Mouse (Mus musculus) spleen, postnatal 36 days (tissue): ENCODE measurements around the gene Lhx4.

Experiments used
- DNase-seq, 2 experiments: peaks; one replicate each; pipeline ENCODE4 v3.0.0; 2022; ENCODE audit warnings: low spot score in 2 of 2, mixed read lengths in 1 of 2

Gene Lhx4

DNA sequence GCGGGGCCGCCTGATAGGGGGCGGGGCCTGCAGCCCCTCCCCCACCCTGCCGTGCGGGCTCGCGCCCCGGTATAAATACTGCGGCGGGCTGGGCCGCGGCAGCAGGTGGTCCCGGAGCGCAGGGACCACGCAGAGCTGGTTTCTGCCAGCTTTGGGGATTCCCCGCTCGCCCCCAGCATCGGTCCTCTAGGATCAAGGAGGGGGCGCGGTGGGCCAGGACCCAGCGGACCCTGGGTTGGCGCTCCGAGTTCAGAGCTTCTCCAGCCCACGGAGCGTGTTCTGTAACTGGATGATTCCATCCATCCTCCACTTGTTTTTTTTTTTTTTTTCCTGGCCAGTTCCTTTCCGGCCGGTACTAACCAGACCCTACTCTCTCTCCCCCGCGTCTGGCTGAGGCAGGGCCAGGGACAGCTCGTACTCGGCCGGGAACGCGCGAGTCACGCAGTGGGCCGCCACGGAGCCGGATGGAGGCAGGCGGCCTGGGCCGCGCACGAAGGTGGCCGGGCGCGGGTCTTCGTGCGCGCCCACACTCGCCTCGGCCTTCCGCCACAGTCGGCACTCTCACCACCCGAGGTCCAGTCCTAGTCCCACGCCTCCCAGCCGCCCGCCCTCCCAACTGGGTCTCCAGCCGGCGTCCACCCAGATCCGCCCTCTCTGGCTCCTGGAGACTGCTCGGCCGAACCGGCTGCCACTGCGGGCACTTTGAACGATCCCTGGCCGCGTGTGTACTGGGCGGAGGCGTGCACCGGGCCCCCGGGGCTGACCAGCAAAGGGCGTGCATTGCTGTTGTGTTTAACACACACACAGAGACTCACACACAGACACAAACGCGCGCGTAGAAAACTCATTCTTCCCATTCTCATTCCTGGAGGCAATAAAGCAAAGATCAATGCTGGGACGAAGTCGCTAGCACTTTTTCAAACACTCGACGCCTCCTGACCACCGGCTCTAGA lies 8.8 kb downstream of the Lhx4 start:
- no peak for DNase-seq

DNA sequence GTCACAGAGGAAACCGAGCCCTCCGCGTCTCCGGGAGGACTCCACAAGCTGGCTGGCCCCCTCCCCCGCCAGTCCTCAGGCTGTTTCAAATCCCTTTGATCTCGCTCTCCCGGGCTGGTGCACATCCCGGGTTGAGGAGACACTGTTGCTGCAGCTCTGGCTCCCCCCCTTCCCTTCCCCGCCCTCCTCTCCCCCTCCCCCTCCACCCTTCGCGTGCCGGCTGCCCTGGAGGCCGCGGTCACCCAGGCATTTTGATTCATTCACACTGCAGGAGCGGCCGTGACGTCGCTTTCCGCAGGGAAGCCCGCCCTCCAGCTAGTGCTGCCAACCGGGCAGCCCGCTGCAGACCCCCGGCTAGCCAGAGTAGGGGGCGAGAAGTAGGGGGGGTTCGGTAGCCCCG lies 9.5 kb downstream of the Lhx4 start:
- no peak for DNase-seq

DNA sequence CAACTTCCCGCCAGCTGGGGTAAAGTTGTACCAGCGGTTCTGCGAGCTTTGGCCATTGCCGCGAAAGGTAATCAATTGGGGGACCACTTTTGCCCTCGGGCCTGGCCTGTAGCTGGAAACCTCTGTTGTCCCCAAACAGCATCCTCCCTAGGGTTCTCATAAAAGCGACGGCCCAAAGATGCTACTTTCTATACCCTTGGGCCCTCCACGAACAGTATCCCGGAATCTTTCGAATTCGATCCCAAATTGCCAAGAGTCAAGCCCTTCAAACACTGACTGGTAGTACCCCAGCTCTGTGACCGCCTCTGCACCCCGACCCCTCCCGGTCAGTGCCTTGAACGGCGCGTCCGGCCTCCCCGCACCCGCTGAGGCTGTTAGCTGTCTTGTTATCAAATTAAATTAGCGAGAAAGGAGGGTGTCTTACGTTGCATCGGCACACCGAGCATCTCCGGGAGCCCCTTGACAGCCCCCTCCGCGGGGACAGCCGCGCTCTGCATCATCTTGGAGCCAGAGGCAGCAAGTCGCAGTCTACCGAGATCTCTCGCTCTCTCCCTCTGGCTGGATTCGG lies 10.0 kb downstream of the Lhx4 start:
- no peak for DNase-seq

DNA sequence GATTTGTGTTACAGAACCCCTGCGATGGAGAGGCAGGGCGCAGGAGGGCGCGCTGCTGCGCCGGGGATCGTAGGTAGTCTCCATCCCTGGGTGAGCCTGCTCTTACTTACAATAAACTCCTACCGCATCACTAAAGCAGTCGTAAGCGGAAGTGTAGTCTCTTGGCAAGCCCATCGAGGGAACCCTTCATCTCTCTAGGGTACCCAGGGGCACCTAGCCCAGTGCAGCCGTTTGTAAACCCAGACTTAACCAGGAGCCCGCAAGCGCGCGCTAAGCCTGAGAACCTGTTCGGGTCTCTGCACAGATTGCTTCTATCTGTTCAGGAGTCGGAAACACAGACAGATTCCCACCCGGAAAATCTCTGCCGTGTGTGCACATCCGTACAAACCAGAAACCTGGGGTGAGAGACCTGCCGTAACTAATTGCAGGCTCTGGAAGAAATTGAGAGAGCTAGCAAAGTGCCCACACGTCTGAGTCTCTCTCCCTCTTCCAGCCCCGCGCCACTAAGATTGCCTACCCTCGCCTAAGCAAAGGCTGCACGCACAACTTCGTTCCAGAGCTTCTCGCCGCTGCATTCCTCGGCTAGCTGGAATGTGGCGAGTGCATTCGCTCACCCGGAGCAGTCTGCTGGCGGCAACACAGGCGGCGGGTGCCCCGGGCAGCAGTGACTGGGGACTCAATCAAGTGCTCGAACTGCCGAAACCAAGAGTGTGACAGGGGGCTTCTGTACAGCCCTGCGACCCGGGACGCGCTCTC lies 10.7 kb downstream of the Lhx4 start:
- no peak for DNase-seq

DNA sequence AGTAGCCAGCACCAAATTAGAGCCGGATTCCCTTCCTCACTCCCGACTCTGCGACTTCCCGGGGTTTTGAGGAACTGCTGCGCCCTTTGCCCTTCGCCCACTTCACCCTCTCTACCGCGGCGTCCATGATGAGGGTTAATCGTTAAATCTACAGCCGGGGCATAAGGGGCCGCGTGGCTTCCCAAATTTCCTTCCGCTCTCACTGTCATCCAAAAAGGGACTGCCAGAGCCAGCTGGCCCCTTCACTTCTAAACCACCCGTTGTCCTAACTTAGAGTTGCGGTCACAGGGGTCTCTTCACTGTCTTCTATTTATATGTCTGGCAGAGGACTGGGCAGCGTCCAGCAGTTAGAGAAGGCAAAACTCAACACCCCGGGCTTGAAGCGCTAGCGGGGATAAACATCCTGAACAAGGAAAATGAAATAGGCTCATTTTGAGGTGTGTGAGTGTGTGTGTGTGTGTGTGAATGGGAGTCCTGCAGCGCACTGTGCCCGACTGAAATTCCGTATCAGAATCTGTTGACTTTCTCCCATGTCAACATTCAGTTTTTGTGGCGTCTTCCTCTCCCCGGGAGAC lies 13.6 kb downstream of the Lhx4 start:
- no peak for DNase-seq

DNA sequence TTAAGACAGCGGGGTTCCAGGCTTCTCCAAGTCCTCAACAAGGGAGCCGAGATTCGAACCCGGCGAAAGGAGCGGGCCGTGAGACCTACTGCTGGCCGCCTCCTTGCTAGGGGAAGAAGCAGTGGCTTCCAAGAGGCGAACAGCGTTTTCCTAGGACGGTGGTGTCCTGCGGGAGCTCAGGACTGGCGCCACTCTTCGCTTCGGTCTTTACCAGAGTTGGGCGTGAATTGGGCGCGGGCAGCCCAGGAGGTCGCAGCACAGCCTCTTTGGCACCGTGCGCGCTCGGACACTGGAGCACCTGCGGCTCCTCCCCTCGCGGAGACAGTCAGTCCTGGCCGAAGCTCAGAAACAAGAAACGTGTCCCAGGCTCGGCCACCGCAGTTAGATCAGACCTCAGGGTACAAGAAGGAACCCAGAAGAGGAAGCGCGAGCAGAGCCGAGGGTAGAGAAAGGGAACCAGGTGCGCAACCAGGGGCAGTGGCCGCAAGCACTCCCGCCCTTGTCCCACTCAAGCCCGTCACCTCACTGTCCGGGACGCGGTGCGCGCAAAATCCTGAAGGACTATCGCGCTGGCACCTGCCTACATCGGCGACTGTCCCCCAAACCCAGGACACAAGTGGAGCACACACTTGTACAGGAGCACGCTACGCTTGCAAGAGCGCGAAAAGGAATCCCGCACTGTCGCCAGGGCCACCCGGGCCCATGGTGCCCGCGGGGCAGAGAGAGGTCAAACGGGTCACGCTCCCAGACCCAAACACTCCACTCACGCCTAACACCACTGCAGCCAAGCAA lies 14.3 kb downstream of the Lhx4 start:
- peak in 1 of 2 experiments; percentile 6 for DNase-seq

DNA sequence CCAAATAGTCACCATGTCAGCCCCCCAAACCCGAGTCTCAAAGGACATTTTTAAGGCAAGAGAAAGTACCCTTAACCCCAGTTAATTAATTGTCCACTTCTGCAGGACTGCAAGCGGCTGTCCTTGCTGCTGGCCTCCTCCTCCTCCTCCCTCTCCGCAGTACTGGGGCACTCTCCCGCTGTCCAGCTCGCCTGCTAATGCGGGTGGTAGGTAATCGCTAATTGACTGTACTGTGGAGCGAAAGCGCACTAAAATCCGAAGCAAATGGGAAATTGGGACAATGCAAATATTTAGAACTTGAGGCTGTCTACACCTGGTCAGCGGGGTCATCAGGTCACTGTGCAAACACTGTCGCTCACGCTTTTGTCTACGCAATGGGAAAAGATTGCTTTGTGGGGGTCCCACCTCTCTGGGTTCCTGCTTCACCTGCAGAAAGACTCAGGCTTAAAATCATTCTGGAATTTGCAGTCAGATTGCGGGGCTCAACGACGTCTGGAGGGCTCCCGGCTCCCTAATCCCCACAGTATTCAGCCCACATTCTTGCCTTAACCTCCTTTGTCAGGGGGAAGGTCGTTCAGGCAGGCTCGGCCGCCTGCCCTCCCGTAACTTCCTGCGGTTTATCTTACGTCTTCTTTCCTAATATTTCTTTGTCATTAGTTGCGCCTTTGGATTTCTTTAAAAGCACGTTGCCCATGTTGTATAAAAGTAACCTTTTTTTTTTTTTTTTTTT lies 15.2 kb downstream of the Lhx4 start:
- DNase-seq = no peak

DNA sequence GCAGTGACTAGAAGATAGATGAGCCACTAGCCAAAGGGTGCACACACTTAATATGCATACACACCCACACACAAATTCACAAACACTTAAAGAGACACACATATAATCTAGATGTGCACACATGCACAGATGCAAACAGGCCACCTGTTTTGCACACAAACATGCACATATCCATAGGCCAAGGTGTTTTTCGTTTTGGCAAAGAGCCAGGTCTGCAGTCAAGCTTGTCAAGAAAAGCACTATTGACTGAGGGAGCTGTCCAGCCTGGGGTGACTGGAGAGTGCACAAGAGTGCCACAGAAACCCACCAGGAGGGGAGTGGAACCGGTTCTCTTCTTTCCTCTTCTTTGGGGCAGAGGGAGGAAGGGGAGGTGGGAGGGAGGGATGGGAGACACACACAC lies 20.3 kb downstream of the Lhx4 start:
- no peak for DNase-seq

DNA sequence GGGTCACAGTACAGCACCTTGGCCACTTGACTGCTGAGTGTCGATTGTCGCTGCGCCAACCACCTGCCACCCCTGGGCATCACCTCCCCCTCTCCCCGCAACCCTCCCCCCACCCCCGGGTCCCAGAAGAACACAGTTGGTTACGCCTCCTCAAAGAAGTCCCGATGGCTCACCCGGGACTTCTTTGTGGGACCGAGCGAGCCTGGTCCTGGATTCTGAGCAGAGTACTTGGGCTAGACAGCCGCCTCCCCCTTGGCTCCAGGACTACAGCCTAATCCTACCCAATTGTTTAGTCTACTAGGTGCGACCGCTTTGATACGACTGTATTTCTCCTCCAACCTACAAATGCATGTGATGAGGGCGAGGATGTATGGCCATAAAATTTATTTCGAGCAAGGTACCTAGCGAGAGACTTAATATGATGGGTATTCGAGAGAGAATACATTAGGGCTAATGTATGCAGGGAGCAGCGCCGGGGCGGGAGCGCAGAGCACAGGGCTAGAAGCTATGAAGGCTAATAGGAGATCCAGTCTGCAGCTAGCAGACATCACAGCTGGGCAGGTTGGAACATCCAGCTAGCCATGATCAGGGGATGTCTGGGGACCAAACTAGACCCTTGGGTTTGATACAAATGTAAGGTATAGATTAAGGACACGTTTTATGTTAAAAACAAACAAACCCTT lies 22.2 kb downstream of the Lhx4 start:
- DNase-seq = no peak

DNA sequence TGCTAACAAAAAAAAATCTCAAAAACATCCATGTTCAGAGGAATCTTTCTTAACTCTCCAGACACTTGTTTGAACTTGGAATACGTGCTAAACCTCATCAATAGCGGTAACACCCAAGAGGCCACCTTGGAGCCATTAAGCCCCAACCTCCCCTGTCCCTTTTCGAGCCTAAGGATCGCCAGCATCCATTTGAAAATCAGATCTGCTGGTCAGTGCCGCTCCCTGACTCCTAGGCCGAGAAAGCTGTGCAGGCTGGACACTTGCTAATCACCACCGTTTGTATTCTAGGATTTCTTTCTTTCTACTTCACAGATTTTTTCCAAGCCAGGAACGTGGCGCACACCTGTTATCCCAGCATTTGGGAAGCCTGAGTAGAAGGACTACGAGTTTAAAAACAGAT lies 23.7 kb downstream of the Lhx4 start:
- no peak for DNase-seq

DNA sequence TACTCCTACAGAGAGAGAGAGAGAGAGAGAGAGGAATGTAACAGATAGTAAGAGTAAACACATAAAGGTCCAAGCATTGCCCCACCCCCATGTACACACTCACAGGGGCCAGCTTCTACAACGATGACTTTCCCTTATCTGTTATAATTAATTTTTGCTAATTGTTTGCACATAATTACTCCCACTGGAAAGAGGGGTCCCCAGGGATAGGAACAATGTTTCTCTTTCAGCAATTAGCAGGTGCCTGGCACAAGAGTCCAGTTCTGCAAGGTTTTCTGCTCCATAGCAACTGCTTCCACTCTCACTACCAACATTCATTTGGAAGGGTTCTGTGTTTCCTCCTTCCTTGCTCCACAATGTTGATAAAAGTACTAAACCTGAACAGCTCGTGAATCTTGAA lies 25.6 kb downstream of the Lhx4 start:
- DNase-seq = no peak

DNA sequence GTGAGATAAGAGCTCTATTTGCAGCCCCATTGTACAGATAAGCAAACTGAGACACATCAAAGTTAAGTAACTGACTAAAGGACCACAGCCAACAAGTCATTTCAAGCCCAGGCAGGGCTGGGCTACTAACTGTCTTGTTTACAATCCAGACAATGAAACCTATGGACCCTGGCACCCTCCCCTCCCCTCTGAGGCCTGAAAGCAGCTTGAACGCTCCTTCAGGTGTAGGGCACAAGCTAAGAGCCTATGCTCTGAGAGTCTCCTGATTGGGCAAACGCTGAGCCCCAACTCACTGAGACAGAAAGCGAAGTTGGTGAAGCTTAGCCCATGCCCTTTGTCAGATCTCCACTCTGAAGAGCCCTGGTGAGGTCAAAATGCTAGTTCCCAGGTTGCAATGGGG lies 27.2 kb downstream of the Lhx4 start:
- DNase-seq = no peak

DNA sequence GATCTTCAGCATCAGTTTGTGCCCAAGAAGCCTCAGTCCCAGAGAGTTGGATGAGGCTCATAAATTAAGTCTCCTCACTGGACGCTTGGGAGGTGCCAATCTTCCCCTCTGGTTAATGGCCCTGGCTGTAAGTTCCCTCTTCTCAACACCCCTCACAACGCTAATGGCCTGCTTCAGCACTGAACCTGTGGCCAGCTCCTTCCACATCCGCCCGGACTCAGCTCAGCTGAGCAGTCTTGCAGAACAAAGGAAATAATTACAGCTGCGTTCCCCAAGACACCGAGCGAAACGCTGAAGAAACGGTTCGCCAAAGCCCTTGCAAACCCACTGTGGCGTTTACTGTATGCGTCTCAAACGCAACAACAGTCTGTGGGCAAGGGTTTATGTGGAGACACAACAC lies 29.3 kb downstream of the Lhx4 start:
- peak; percentile 29 to 41 for DNase-seq

DNA sequence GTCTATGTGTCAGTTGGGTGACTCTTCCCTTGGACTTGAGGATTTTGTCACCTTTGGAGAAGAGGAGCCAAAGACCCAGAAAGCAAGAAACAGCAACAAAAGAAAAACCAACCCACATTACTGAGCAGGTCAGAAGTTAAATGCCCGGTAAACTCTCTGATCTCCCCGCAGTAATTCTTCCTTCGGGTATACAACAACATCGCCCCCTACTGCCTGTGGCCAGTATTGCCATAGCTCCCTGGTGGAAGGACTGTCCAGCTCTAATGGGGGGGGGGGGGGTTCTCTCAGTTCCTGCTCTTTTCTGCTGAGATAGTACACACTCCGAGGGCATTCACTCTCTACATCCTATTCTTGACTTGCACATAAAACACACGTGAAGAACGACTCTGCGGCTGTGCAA lies 30.0 kb downstream of the Lhx4 start:
- DNase-seq = no peak

DNA sequence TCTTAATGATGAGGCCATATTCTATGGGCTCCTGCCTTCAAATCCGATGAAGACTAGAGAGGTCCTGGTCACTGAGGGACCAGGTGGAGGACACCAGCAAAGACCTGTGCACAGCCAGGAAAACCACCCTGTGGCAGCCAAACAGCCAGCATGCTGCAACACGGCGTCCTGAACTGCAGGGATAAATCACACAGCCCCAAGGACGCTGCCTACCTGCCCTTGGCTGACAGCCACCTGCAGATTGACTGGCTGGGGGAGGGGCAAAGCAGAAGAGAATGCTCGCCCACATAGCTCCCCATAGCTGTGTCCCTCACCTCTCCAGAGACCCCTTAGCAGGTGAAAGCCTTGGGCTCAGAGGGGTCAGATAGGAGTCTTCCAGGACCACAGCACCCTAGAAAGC lies 31.5 kb downstream of the Lhx4 start:
- DNase-seq = no peak

DNA sequence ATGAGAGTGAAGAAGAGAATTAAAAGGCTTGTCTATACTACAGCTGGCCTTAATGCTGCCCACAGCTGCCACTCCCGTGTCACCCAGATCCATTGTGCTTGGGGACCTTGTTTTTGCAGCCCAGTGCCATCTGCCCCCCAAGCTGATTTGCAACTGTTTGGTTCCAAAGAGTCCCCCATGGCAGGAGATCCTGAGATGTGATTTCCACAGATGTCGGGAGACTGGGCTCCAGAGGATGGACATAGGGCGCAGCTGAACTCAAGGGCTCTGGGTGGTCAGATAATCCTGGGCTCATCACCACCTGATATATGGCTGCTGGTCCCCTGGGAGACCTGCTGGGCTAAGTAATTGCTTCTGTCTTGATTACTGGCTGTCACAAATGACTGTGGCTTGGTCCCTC lies 32.6 kb downstream of the Lhx4 start:
- DNase-seq = no peak

DNA sequence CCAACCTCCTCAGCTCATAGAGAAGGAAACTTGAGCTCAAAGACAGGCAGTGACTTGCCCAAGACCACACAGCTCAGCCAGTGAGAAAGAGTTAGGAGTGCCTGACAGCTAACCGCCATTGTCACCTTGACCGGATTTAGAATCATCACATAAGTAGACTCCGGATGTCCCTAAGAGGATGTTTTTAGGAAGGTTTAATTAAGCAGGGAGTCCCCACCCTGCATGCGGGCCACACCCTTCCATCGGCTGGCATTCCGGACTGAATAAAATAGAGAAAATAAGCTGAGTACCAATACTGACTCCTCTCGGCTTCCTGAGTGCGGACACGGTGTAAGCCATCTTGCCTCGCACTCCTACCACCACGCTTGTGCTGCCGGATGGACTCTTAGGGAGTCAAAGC lies 34.2 kb downstream of the Lhx4 start:
- DNase-seq = no peak

DNA sequence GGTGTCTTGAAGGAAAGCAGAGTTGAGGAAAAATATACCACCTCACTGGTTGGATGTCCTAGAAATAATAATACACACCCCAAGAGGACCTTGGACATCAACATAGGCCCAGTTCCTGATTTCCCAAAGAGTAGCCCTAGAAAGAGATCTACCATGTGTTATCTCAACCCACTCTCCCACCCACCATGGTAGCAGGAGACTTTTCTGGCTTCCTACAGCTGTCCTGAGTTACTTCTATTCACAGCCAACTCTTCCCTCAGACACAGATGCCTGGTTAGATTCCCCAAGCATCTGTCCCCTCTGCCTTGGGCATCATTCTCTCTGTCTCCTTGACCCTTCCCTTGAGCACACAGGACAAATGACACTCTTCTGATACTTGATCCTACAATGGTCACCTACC lies 36.1 kb downstream of the Lhx4 start:
- DNase-seq = no peak

DNA sequence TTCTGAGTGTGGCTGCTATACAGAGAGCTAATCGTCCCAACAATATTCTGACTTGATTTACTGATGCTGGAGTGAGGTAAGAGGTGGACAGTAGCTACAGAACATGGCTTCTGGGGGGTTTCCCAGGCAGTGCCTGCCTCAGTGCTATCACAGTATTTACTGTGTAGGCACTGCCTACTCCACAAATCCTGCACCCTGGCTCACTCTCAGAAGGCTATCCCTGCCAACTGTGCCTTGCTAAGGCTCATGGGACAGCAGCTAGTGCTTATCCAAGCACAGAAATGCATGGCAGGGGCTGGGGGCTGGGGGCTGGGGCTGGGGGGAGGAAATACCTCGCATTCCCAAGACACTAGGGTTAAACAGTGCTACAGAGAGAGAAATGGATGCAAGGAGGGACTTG lies 38.2 kb downstream of the Lhx4 start:
- no peak for DNase-seq

DNA sequence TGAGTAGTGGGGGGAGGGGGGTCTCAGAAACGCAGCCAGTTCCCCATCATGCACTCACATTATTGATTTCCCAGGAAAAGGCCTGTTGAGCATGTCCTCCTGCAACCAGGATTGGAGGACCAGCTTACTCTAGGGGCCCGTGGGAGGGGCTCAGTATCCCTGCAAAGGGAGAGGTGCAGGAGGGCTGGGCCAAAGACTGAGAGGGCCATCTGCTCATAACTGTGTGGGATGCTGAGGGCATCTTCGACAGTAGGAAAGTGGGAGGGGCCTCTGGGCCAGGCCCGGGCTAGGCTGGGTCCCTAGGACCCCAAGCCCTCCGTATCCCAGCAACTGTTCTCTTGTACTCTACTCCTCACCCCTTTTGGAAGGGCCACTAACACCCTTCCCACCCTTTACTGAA lies 47.3 kb downstream of the Lhx4 start:
- no peak for DNase-seq
